Mouse (Mus musculus) urinary bladder, postnatal 25 days (tissue): ENCODE measurements around the gene Nrp2.

Experiments used
- DNase-seq: peaks from one replicate; pipeline ENCODE4 v3.0.0; 2022; ENCODE audit warnings: low spot score

Gene Nrp2

DNA sequence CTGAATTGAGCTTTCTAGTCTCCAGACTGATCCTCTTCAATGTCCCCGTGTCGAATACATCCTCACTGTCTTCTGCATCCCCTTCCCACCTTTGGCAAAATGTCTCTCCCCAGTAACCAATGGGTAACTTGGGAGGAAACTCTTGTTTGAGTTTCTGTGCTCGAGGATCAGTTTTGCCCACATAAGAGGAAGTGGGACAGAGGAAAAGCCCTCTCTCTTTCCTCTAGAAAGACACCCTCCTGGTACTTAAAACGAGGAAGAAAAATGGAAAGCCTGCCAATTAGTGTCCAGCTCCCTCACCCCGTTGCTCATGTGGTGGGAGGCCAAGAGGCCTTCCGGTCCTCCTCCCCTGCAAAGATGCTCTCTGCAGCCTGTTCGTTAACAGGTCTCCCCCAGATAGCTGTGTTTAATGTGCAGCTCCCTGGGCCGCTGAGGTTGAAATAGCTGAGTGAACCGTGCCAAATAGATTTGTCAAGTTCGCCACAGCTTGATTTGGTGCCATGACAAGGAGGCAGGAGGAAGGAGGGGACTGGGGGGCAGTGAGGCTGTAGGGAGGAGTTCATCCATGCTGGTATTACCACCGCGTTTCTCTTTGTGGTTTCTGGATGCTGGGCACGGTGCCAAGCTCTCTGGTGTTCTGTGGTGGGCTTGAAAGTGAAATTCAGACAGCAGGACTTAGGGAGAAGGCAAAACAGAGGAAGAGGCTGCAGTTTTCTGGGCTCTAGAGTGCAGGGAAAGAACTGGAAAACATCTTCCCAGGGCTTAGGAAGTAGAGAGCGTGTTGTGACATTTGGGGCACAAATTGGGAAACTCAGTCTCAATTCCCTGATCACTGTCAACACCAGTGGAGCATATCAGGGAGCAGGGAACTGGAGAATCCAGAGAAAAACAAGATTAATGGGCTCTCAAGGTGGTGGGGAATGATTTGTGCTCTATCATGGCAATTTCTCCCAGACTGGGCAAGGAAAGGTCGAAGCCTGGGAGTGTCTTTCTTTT, 48.2 kb downstream of the Nrp2 start:
- DNase-seq = no peak

DNA sequence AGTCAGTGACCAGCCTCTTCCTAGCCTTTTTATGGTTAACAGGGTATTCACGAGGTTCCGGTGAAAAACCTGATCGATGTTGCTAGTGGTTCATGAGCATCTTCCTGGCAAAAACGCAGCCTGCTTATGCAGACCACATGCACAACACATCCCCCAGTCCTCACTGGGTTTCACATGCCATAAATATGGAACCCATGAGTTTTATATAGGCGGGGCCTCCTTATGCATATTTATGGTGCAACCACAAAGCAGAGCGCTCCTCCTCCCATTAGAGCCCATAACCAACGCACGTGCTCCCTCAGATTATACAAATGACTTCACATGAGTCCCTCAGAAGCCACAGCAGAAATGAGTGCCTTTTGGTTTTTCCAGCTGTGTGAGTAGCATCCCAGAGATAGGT, 49.0 kb downstream of the Nrp2 start:
- DNase-seq = no peak

DNA sequence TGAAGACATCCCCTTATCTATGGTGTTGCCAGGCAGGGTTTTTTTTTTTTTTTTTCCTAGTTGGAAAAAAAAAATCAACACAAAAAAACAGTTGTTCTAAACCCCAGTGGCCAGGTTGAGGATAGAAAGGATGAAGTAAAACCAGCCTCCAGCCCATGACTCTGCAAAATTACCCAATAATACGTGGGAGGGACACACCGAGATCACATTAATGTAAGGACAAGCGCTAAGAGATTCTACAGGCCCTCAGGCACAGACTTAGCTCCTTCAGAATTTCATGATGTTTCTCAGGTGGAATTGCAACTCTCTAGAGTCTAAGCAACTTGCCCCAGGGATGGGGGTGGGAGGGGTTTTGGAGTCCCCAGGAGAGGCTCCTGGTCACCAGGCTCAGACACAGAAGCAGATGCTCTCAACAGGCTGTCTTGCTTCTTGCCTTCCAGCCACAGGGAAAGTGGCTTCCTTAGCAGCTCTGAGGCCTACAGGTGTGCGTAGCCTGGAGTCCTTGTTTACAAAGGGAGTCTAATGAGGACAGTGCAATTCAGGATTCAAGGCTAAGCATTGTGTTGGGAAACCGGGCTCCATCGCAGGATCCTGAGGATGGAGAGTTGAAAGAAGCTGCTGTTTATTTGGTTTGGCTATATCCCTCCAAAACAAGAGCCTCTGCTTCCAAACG, 49.7 kb downstream of the Nrp2 start:
- DNase-seq = no peak

DNA sequence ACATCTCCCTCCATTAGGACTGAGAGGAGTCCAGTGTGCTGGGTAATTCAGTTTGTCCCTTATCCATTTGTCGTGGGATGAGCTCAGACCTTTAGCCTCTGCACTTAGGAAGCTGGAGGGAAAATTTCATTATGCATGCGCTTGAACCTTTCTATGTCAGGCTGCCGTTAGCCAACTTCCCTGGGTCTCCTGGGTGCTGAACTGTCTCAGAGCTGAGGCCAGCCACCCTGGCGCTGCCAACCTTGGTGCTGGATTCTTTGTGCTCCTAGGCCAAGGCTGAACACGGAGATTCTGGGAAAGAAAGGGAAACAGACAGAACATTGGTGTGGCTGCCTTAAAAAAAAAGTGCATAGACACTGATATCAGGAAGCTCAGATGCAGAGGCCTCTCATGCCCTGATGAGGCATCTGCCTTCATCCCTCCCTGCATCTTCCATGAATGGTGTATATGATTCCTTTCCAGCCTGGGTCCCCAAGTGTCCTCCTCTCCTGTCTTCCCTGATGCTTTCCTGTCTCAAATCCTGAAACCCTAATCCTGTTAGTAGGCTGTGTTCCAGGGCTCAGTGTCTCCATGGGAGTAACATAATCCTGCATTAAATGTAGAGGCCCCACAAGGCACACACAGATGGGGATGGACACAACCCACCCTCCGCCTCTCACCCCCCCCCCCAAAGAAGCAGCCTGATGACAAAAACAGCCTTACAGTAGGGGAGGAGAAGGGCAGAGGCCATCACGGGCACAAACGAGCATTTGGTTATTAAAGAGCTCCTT, 51.2 kb downstream of the Nrp2 start:
- DNase-seq = no peak

DNA sequence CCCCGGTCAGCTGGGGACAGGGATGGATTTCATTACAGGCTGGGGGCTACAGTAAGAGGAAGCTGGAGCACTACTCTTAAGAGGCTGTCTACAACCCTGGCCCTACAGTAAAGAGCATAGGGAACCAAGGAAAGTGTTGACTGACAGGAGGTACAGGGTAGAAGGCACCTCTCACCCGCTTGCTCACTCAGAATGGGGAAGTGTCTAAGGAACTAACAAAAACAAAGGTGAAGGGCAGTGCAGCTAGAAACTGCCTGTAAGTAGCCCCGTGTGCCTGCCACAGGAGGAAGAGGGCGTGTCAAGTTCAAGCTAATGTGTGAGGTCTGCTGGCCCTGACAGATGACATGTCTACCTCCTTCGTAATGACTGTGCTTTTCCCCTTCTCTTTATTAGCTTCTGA, 57.0 kb downstream of the Nrp2 start:
- no peak for DNase-seq

DNA sequence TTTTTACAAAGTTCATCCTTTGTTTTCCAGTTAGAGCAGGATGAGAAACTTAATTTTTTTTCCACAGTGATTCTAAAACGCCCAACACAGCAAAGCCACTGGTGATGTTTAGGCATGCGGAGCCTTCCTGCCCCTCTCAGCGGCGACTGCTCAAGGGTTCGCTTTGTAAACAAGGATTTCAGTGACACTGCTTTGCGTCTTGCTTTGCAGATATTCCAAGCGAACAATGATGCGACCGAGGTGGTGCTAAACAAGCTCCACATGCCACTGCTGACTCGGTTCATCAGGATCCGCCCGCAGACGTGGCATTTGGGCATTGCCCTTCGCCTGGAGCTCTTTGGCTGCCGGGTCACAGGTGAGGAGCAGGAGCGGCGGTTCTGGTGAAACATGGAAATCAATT, 57.5 kb downstream of the Nrp2 start:
- no peak for DNase-seq

DNA sequence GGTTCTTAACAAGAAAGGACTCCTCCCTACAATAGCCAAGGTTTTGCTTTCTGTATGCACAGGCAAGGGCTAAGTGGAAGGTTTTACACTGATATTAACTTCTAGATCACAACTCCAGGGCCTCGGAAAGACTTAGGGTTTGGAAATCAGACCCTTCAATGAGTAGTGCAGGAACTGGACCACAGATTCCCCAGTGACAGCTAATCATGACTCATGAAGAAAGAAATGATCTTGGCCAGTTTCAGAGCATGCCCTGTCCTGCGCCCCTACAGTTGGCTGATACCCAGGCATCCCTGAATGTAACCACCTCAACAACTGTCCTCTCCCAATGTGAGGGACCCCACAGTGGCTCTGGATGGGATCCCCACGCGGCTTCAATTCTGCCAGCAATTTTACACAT, 60.7 kb downstream of the Nrp2 start:
- no peak for DNase-seq

DNA sequence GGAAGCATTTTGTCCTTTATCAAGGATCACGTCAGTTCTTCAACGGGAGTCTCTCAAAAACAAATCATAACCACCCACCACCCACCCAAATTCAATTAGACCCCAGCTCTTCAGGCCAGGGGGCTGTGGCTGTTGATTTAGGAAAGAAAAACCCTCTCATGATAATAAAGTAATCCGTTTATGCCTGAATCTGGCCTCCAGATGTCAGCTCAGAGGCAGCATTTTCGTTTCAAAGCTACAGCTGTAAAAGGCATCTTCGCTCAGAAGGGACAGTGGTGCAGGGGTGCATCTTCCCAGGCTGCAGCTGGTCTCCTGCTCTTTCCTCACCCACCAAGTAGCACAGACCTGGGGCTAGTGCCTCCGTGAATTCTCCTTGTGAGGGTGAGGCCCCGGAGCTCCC, 62.1 kb downstream of the Nrp2 start:
- DNase-seq = no peak

DNA sequence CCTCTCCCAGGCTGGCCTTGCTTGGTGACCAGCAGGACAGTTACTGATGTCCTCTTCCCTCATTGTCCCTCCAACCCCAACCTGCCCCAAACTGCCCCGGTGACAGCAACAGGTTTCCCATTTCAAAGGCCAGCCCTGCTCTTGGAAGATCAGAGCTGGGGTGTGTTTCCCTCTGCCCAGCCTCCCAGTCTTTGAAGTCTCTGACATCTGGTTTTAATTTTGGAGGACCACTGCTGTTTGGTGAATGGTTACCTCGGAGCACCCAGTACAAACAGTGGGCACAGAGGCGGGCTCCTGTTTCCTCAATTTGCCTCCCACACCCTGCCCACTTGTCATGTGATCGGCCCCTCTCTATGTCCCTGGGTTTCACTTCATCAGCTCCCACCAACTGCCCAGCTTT, 63.7 kb downstream of the Nrp2 start:
- no peak for DNase-seq

DNA sequence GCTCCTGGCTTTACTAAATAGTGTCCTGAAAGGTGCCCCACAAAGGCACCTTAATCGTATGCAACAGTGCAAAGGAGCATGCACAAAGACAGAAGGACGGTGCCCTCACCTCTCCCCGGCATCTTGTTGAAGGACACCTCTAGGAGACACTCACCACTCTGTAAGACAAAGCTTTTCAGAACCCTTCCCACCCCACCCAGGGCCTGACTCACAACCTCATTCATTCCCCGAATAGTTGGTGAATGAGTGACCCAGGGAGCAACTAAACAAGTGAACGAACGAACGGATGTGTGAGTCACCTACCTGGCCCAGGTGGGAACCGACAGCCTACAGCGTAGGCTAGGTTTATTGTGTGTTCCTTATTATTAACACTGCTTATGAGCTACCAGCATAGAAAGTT, 64.5 kb downstream of the Nrp2 start:
- DNase-seq = no peak

DNA sequence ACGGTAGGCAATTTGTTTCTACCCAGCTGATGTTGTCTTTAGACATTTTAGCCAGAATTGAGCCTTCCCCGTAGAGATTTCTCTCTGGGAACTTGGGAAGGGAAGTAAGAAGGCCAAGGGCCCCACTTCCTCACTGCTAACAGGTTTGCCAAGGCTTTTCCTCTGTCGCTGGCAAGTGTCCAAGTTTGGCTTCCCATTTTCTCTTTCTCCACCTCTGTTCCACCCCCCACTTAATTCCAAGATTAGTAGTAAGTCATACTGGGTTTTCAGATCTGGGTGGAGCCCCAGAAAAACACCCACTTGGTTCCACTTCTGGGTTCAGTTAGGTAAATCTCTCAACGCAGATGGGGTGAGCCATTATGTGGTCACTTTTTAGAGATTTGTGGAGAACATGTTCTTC, 67.5 kb downstream of the Nrp2 start:
- DNase-seq = no peak

DNA sequence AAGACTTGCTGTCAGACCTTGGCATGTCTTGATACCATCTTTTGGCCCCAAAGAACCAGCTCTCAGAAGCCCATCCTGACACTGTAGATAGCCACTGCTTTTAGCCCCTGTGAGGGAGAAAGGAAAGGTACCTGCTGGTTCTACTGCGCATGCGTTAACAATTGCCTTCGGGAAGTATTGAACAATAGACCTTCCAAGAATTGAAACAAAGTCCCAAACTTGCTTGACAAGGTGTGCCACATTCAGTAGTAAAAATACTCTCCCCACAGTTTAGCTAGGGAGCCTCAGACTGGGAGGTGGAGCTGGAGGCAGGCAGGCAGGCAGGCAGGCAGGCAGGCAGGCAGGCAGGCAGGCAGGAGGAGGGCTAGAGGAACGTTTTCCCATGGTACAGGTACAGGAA, 69.3 kb downstream of the Nrp2 start:
- no peak for DNase-seq

DNA sequence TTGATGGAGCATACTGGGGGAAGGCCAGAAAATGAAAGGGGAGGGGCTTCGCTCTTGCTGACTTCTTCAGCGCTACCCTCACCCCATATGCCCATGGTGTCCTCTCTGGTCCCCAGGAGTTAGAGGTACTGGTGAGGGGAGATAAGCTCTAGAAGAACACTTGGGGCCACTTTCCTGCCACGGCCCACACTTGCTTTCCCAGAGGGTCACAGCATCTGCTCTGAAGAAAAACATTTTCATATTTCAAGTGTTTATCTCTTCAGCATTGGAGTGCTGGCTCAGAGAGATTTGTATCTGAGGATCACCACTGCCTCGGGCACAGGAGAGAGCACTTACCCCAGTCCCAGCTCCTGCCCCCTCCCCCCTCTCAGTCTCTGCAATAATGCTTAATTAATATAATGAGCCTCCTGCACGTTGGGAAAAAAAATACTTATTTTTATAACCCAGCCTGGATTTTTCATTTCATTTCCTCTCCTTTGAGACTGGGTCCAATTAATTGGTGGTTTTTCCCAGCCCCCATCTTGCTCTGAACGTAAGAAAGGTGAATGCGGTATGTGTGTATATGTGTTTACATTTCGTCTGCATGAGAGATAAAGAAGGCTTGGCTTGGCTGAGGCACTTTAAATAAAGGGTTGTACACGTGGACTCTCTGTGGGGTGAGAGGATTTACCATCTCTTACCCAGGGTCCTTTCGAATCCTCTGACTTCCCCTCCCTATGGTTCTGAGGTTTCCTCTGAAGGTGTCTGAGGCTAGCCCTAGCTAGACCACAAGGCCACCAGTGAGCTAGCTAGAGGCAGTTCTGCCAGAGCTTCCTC, 70.2 kb downstream of the Nrp2 start:
- no peak for DNase-seq

DNA sequence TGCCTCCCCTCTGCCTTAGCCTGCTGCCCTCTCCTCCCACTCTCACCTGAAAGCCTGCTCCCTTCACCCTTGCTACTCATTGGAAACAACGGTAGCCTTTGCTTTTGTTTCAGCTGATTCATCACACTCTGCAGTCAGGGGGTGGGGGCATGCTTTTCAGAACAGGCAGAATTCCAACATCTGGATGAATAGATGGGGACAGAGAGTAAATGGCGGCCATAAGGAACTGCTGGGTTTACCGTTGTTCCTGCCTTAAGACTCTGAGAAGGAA, 70.8 kb downstream of the Nrp2 start:
- DNase-seq = no peak

DNA sequence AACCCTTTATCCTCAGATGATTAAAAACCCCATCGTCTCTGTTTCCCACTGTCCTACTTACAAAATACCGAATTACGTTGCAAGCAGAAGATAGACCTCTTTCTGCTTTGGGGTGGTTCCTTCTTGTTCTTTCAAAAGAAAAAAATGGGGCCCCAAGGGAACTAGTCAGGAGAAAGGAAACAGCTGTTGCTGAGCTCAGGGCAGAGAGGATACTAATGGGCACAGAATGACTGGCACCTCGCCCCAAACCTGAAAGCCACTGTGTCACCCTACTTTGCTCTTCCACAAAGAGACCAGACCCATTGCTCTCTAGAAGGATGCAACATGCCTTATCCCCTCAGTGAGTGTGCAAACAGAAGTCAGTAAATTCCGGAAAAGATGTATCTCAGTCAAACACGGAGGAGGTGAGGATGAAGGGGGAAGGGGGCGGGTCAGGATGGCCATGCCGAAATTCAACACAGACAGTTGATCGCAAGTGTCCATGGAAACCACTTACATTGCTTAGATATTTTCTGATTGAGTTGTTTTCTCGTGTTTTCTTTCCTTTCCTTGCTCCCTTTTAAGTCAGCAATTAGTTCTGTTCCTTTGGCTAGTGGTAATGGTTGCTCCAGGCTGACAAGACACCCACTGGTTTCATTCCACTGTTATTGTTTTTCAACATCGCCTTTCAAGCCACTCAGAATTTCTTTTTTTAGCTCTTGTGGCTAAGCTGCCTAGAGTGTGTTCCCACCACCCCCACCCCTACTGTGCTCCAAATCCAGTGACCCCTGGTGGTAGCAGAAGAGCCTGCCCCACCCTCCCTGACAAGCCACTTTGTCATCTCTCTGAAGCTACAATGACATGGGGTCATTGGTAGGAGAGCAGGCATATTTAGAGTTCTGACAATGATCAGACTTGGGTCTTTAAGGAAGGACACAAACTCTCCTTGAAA, 71.5 kb downstream of the Nrp2 start:
- no peak for DNase-seq

DNA sequence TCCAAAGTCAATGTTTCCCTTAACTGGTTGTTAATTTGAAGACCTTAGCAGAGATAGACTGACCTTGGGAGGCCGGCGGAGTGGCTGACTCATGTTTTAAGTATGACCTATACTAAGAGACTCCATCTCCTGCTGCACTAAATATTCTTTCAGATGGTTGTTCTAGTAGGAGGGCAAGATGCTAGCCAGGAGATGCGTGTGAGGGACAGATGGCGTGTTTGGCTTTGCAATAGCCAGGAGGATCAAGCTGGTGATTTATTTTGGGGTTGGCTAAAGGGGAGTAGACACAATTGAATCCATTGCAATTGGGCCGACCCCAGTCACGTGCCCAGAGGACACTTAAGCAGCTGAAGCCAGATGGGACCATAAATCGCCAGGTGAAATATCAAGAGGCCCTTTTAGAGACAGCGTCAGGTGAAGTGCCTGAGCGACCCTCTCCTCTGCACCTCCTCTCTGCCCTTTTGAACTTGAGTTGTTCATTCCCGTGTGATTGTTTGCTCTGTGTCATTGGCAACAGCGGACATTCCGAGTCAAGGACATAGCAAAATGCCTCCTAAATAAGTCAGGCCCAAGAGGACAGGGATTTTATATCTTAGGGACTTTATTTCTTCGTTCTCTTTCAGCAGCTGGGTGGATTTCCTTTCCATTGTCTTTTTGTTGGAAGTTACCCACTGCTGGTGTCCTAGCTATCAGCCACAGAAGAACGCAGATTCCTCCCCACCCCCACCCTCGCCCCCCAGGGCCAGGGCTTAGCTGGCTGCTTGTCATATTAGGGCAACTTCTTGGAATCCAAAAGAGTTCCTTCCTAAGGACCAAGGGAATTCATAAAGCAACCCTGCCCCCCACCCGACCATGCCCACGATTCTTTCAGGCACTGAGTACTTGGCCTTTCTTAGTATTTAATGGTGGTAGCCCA, 74.5 kb downstream of the Nrp2 start:
- no peak for DNase-seq

DNA sequence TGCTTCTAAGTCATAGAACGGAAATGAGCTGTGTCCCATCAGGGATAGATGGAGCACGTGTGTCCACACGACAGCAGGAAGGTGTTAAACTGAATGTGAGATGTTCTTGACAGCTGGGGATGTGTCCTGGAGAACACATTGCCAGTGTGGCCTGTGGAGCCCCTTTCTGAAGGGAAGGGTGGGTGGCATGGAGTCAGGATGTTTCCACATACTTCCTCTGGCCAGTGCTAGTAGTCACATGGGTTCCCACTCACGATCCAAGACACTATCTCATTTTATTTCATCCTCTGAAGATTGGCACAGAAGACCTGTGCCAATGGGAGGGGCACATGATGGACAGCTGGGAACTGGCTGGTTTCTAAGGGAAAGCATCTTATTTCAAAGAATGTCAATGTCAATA, 75.8 kb downstream of the Nrp2 start:
- DNase-seq = no peak

DNA sequence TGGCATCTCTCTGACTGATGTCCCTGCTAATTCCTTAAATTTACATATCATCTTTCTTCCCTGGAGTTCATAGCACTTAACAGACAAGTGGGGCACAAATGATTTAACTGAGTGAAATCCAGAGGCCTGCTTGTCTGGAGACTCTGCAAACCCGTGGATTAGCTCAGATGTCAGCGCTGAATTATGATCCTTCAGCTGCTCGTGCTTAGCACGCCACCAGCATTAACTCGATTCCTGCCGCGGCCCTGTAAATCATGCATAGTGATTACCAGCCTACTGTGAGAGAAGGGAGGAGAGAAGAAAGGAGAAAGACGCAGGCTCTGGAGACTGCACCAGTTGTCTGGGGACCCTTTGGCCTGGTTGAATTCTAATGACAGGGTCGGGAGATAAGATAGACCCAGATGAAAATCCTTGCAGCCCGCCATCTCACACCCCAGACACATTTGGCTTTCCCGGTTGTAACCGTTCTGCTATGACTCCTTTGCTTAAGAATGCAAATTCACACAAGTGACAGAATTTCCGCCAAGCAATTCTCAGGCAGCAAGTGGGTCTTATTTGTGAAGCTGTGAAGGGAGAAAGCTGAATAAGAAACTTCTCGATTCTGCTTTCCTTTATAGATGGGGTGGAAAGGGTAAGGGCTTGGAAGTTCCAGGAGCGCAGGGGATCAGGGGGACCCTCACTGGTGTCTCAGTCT, 77.1 kb downstream of the Nrp2 start:
- no peak for DNase-seq

DNA sequence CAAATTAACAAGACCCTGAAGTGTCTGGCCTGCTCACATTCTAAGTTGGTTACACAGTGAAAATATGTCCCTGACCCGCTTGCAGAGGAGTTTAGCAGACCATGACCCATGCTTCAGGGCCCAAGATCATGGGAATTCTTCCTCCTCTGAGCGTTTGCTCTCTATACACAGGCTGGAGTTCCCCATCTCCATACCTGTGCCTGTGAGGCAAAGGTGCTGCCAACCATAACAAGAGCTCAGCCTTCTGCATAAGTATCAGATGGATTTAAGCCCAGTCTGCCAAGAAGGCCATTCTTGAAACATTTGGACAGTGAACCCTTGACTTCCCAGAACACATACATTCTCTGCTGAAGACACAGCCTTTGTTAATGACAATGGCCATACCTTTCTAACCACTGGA, 79.1 kb downstream of the Nrp2 start:
- DNase-seq = no peak
